Mouse (Mus musculus): ENCODE data around the gene Rest. TPM values are rescaled to one million over a fixed set of nuclear protein-coding genes. Genes with fewer than 3 reads are reported as not detected.

Gene Rest
- polyA plus RNA-seq, 1 experiment from 2014 or later = 12.3 TPM

GRCm38 (mm10) chr5:77266886-77267401 lies 1.7 kb downstream of the Rest start:
- no peak for ATAC-seq
- H3K27me3 ChIP-seq (replicated peaks) = no peaks in the 10 kb centered on the region
- peaks cover 40% of the 10 kb centered on the region for H3K36me3 ChIP-seq
- 4% methylated on average over 11 of the region's 11 CpGs for WGBS (ENCODE audit: insufficient replicate concordance)
- no peaks in the 10 kb centered on the region for H3K9me3 ChIP-seq (replicated peaks)
- peak overlapping the region; percentile 91 for H3K27ac ChIP-seq
- peak overlapping the region; percentile 97 for H3K4me3 ChIP-seq
- peak overlapping the region; percentile 96 for H3K9ac ChIP-seq
- H3K4me2 ChIP-seq = peak overlapping the region; percentile 98
- peaks cover 31% of the 10 kb centered on the region for H3K4me1 ChIP-seq

GRCm38 (mm10) chr5:77267441-77267840 lies 2.1 kb downstream of the Rest start:
- H3K9ac ChIP-seq = no peak overlapping the region; the same call in 1 of the 2 replicates

GRCm38 (mm10) chr5:77267957-77268624 lies 2.8 kb downstream of the Rest start:
- Histone ChIP-seq H3K9me3 (replicated peaks) (no peaks in the 10 kb centered on the region), H3K4me3 (no peak overlapping the region), H3K9ac (no peak overlapping the region), H3K27ac (no peak overlapping the region), H3K27me3 (replicated peaks) (no peaks in the 10 kb centered on the region), H3K4me1 (peaks cover 36% of the 10 kb centered on the region), H3K4me2 (peak overlapping the region; percentile 98; the same call in 1 of the 2 replicates), H3K36me3 (peaks cover 51% of the 10 kb centered on the region)
- 91% methylated on average over 30 of the region's 30 CpGs for WGBS (ENCODE audit: insufficient replicate concordance)
- ATAC-seq = no peak

More at GRCm38 (mm10) chr5:77267441-77267840, 2.1 kb downstream of the Rest start:
- Histone ChIP-seq H3K27me3 (replicated peaks) (no peaks in the 10 kb centered on the region), H3K27ac (no peak overlapping the region), H3K4me1 (peaks cover 31% of the 10 kb centered on the region), H3K4me3 (peak overlapping the region; percentile 97), H3K9me3 (replicated peaks) (no peaks in the 10 kb centered on the region), H3K4me2 (peak overlapping the region; percentile 98), H3K36me3 (peaks cover 45% of the 10 kb centered on the region)
- WGBS (ENCODE audit: insufficient replicate concordance) = 68% methylated on average over 4 of the region's 4 CpGs
- ATAC-seq = no peak

- no peak for ATAC-seq
- no peak overlapping the region for H3K4me3 ChIP-seq
- H3K4me1 ChIP-seq = peaks cover 47% of the 10 kb centered on the region
- peaks cover 64% of the 10 kb centered on the region for H3K36me3 ChIP-seq
- 70% methylated on average over 8 of the region's 8 CpGs for WGBS (ENCODE audit: insufficient replicate concordance)
- H3K9me3 ChIP-seq (replicated peaks) = no peaks in the 10 kb centered on the region
- H3K27ac ChIP-seq = no peak overlapping the region
- no peaks in the 10 kb centered on the region for H3K27me3 ChIP-seq (replicated peaks)
- no peak overlapping the region for H3K9ac ChIP-seq
- H3K4me2 ChIP-seq = no peak overlapping the region
These were observed 4.1 kb downstream of the Rest start for GRCm38 (mm10) chr5:77269399-77269798.

- Histone ChIP-seq H3K27ac (no peak overlapping the region), H3K4me3 (no peak overlapping the region), H3K36me3 (peaks cover 98% of the 10 kb centered on the region)
These were observed 7.9 kb downstream of the Rest start for GRCm38 (mm10) chr5:77273151-77273550.

GRCm38 (mm10) chr5:77275950-77276349 lies 10.7 kb downstream of the Rest start:
- H3K27ac ChIP-seq = no peak overlapping the region
- no peak for ATAC-seq
- H3K27me3 ChIP-seq (replicated peaks) = no peaks in the 10 kb centered on the region
- WGBS (ENCODE audit: insufficient replicate concordance) = 74% methylated on average over 5 of the region's 5 CpGs
- H3K36me3 ChIP-seq = peaks cover 98% of the 10 kb centered on the region
- peaks cover 29% of the 10 kb centered on the region for H3K4me1 ChIP-seq
- H3K4me2 ChIP-seq = no peak overlapping the region
- no peaks in the 10 kb centered on the region for H3K9me3 ChIP-seq (replicated peaks)
- no peak overlapping the region for H3K4me3 ChIP-seq
- H3K9ac ChIP-seq = no peak overlapping the region

More at GRCm38 (mm10) chr5:77273151-77273550, 7.9 kb downstream of the Rest start:
- no peaks in the 10 kb centered on the region for H3K9me3 ChIP-seq (replicated peaks)
- no peak overlapping the region for H3K4me2 ChIP-seq
- H3K27me3 ChIP-seq (replicated peaks) = no peaks in the 10 kb centered on the region
- peaks cover 39% of the 10 kb centered on the region for H3K4me1 ChIP-seq
- 0 out of 2 replicates have a peak, but pooled peaks have one; percentile 27 for ATAC-seq
- H3K9ac ChIP-seq = no peak overlapping the region
- WGBS (ENCODE audit: insufficient replicate concordance) = 60% methylated on average over 7 of the region's 7 CpGs

GRCm38 (mm10) chr5:77277204-77277603 lies 11.9 kb downstream of the Rest start:
- peaks cover 29% of the 10 kb centered on the region for H3K4me1 ChIP-seq
- no peaks in the 10 kb centered on the region for H3K27me3 ChIP-seq (replicated peaks)
- no peak overlapping the region for H3K4me2 ChIP-seq
- no peak for ATAC-seq
- WGBS (ENCODE audit: insufficient replicate concordance) = 73% methylated on average over 6 of the region's 6 CpGs
- peaks cover 98% of the 10 kb centered on the region for H3K36me3 ChIP-seq
- H3K9me3 ChIP-seq (replicated peaks) = no peaks in the 10 kb centered on the region
- no peak overlapping the region for H3K27ac ChIP-seq
- no peak overlapping the region for H3K9ac ChIP-seq
- no peak overlapping the region for H3K4me3 ChIP-seq

GRCm38 (mm10) chr5:77281518-77282174 lies 16.4 kb downstream of the Rest start:
- ATAC-seq = peak; percentile 32; the same call in 1 of the 2 replicates
- 83% methylated on average over 20 of the region's 20 CpGs for WGBS (ENCODE audit: insufficient replicate concordance)

GRCm38 (mm10) chr5:77282242-77282641 lies 17.0 kb downstream of the Rest start:
- WGBS (ENCODE audit: insufficient replicate concordance) = 81% methylated on average over 9 of the region's 9 CpGs
- no peak overlapping the region for H3K27ac ChIP-seq
- H3K9ac ChIP-seq = no peak overlapping the region
- no peak overlapping the region for H3K4me3 ChIP-seq
- no peaks in the 10 kb centered on the region for H3K27me3 ChIP-seq (replicated peaks)
- H3K4me1 ChIP-seq = peaks cover 6% of the 10 kb centered on the region; the same call in 1 of the 2 replicates
- H3K36me3 ChIP-seq = peaks cover 82% of the 10 kb centered on the region
- no peak overlapping the region for H3K4me2 ChIP-seq
- no peak for ATAC-seq
- no peaks in the 10 kb centered on the region for H3K9me3 ChIP-seq (replicated peaks)

More at GRCm38 (mm10) chr5:77281518-77282174, 16.4 kb downstream of the Rest start:
- no peaks in the 10 kb centered on the region for H3K27me3 ChIP-seq (replicated peaks)
- H3K4me2 ChIP-seq = no peak overlapping the region
- no peak overlapping the region for H3K9ac ChIP-seq
- peaks cover 10% of the 10 kb centered on the region; the same call in 1 of the 2 replicates for H3K4me1 ChIP-seq
- peaks cover 83% of the 10 kb centered on the region for H3K36me3 ChIP-seq
- no peak overlapping the region for H3K27ac ChIP-seq
- H3K4me3 ChIP-seq = no peak overlapping the region
- H3K9me3 ChIP-seq (replicated peaks) = no peaks in the 10 kb centered on the region

GRCm38 (mm10) chr5:77285685-77286084 lies 20.4 kb downstream of the Rest start:
- Histone ChIP-seq H3K4me1 (no peaks in the 10 kb centered on the region), H3K36me3 (peaks cover 82% of the 10 kb centered on the region), H3K27ac (no peak overlapping the region), H3K9me3 (replicated peaks) (no peaks in the 10 kb centered on the region), H3K4me2 (no peak overlapping the region), H3K9ac (no peak overlapping the region), H3K4me3 (no peak overlapping the region), H3K27me3 (replicated peaks) (no peaks in the 10 kb centered on the region)
- no peak for ATAC-seq
- 75% methylated on average over 7 of the region's 7 CpGs for WGBS (ENCODE audit: insufficient replicate concordance)

GRCm38 (mm10) chr5:77286904-77287303 lies 21.6 kb downstream of the Rest start:
- no peaks in the 10 kb centered on the region for H3K27me3 ChIP-seq (replicated peaks)
- peaks cover 80% of the 10 kb centered on the region for H3K36me3 ChIP-seq
- H3K27ac ChIP-seq = no peak overlapping the region
- H3K9me3 ChIP-seq (replicated peaks) = no peaks in the 10 kb centered on the region
- H3K4me2 ChIP-seq = no peak overlapping the region
- WGBS (ENCODE audit: insufficient replicate concordance) = 71% methylated on average over 5 of the region's 5 CpGs
- H3K4me3 ChIP-seq = no peak overlapping the region
- no peak overlapping the region for H3K9ac ChIP-seq
- no peak for ATAC-seq
- no peaks in the 10 kb centered on the region for H3K4me1 ChIP-seq

- Histone ChIP-seq H3K36me3 (peaks cover 80% of the 10 kb centered on the region), H3K9ac (no peak overlapping the region), H3K27me3 (replicated peaks) (no peaks in the 10 kb centered on the region), H3K4me3 (no peak overlapping the region), H3K9me3 (replicated peaks) (no peaks in the 10 kb centered on the region), H3K4me1 (no peaks in the 10 kb centered on the region), H3K4me2 (no peak overlapping the region), H3K27ac (no peak overlapping the region)
- WGBS (ENCODE audit: insufficient replicate concordance) = 74% methylated on average over 6 of the region's 6 CpGs
- no peak for ATAC-seq
These were observed 22.6 kb downstream of the Rest start for GRCm38 (mm10) chr5:77287901-77288300.

All from liver, embryonic 12.5 days (tissue).